Mouse (Mus musculus) ZHBTc4 (cell line): ENCODE measurements around the gene Mrpl52.
A peak's percentile ranks its signal among the peaks of the same experiment; 100 is the strongest.

Source experiments
- DNase-seq: peaks from one replicate; pipeline ENCODE4 v3.0.0-alpha.2; 2011; ENCODE audit warnings: low read depth, low spot score

Mrpl52 gene

DNA sequence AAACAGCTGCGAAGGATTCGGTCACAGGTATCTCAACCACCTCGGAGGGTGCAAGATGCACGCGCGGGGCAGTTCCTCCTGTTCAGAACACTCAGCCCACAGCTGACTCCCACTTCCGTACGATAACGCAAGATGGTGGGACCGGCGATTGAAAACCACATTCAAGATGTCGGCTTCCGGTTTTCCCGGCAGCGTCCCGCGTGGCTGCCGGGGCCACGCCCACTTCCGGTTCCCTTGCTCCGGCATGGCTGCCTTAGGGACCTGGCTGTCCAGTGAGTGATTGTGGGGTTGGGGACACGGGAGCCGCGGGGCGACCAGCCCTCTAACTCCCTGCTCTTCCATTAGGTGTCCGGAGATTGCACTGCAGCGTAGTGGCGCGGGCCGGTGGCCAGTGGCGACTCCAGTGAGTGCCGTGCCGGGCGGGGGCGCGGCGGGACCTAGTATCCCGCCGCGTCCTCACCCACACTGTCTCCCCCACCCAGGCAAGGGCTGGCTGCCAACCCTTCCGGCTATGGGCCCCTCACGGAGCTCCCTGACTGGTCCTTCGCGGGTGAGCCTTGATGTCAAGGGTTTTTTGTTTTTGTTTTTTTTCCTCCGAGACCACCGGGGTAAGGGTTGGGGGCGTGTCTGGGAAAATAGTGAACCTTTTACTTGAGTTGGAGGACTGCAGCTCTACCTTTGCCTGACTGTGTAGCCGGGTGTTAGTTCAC is at the start of gene Mrpl52:
Gene Mrpl52 (plus strand): TSS at position 221 of the 710 bp plus-strand sequence.
- peak; percentile 95 for DNase-seq

DNA sequence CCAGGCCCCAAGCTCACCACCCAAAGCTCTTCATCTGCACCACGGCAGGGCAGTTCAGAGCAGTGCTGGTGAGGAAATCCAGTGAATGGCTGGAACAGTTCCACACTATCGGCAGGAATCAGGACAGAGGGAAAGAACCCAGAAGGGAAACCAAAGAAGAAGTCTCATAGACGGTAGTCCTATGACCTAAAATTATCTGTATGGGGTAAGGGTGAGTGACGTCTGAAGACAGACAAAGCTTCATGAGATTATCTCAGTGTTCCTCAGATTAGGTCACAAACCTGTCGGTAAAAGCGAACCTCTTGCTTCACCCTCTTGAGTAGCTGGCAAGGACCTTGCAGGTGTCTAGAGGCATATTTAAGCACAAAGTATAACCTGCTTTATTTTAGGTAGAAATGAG is 49.5 kb upstream of the Mrpl52 start:
- DNase-seq: no peak

DNA sequence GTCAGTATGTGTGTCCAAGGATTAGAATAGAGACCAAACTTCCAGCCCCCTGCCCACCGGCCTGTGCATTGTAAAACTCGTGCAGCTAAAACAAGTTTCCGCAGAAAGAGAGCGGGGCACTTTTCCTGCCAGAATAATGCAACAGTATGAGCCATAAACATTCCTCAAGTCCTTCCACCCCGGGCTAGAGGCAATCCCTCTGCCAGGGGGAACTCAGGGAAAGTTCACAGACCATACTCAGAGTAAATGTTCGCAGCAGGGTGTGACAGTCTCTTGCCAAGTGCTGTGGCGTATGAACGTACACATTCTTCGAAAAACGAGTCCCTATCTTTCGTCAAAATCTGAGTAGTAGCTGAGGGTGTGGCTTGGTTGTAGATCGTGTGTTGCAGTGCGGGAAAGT is 47.1 kb upstream of the Mrpl52 start:
- peak; percentile 61 for DNase-seq

DNA sequence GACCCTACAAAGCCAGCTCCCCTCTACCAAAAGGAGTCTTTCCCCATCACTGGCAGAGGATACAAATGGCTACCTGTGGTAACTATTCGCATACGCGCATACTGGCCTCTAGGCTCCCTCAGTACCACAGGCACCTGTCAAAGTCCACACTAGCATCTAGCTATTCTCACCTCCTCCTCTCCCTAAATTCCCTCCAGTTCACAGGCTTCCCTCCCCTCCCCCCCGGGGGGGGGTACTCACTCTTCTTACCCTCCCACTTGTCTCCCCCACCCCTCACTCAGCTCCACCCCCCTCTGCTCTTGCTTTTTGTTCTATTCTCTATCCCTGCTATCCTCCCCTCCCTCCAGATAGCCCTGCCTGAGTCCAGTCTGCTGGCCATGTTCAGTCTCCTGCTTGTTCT is 46.1 kb upstream of the Mrpl52 start:
- no peak for DNase-seq

DNA sequence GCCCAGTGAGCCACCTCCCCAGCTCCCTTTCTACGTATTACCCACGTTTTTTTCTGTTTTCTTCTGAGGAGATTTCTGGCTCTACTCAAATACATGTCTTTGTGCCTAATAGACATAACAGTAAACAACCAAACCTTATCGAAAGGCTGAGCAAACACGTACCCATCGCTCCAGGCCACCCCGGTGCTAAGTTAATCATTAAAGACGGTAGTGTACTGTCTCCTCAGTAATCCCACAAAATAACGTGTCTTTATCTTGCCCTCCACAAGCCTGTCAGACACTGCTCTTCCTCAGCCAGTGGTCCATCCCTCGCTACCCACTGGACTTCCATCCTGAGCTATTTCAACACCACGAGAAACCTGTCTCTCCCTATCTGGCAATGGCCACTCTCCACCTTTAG is 44.9 kb upstream of the Mrpl52 start:
- DNase-seq: no peak

DNA sequence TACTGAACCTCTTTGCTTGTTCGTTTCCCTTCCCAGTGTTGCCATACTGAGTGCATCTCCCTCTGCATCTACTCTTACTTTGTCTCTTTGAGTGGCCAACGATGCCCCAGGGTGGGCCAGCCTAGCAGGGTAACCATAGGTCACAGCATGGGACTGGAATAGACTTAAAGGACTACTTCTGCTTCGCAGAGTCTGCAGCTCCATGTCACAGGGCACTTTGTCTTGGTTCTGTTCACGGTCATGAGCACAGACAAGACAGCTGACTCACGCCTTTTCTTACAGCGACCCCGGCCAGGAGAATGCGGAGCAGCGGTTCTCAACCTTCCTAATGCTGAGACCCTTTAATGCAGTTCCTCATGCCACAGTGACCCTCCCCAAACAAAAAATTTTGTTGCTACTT is 44.1 kb upstream of the Mrpl52 start:
- peak; percentile 29 for DNase-seq

DNA sequence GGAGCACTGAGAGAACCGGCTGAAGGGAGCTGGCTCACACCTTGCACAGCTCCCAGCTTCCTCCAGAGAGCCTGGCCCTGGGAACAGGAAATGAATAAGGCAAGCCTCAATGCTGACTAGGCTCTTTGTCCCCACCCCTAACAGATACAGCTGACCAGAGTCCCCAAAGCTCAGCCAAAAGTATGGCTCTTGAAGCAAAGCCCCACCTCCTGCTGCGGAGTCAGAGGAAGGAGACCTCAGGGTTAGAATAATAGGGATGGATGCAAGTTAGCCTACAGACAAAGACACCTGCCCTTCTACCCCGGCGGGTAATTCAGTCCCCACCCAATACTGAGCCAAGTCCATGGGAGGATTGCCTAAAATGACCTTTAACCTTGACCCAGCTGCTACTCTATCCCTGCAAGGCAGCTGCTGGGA is 43.3 kb upstream of the Mrpl52 start:
- peak; percentile 94 for DNase-seq

DNA sequence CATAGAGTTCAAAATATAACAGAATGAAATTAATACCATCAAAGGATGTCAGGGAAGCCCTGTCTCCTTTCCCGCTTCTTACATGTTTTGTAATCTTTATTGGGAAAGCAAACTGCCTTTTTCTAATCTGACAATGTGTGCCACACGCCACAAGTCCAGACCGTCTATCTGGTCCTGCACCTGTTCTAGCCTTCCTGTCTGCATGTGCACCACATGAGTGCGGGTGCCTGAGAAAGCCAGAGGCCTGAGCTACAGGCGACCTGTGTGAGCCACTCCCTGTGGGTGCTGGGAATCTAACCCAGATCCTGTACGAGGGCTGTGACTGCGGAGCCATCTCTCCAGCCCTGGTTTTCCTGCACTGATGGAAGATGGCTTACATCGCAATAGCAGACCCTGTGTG is 42.3 kb upstream of the Mrpl52 start:
- DNase-seq: peak; percentile 32

DNA sequence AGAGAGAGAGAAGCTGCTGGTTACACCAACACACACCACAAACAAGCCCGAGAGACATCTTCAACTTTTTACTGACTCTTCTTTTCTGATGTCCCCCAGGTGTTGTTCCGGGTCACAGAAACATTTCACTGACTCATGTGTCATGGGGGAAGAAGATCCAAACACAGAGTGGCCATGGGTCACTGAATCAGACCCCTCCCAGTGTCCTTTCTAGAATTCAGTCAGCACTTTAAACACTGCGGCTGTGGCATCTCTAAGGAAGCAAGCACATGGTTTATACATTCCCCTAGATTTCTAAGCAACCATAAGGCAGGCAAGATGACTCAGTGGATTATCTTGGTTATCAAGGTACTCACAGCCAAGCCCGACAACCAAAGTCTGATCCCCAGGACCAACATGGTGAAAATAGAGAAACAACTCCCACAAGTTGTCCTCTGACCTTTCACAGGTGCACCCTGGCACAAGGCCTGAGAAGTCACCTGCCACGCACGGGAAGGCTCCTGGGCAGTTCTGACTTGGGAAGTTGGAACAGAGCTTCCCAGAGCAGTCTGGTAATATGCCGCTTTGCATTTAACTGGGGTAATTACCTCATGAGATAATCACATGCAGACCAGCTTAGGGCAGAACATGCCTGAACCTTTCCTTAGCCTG is 40.6 kb upstream of the Mrpl52 start:
- no peak for DNase-seq

DNA sequence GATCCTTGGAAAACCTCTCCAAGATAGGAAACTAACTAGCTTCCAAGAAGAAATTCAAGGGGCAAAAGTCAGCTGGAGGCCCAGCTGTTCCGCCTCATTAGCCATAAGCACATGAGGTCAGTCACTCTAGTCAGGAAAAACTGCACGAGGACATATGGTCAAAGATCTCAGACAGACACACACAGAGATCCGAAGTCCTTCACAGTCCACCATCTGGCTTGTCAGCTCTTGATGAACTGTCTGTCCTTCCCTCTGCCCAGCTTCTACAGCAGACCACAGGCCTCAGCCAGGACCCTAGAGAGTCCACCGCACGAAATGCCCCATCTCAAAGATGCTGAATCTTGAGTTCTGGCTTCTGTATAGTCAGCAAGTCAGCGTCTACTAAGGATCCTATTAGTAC is 39.2 kb upstream of the Mrpl52 start:
- DNase-seq: no peak

DNA sequence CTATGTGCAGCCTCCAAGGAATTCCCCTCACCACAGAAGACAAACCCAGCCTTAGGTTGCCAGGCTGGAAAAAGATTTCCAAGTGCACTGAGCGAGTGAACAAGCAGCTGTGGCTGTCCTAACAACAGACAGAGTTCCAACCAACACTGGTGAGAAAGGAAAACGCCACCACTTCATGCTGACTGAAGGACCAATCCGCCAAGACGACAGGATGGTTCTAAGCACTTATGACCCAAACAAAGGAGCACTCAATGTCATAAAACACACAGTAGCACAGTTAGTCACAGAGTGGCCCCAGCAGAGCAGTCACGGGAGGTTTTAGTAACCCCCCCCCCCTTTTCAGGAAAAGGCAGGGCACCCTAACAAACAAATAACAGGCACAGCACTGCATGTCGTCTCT is 35.9 kb upstream of the Mrpl52 start:
- DNase-seq: no peak

DNA sequence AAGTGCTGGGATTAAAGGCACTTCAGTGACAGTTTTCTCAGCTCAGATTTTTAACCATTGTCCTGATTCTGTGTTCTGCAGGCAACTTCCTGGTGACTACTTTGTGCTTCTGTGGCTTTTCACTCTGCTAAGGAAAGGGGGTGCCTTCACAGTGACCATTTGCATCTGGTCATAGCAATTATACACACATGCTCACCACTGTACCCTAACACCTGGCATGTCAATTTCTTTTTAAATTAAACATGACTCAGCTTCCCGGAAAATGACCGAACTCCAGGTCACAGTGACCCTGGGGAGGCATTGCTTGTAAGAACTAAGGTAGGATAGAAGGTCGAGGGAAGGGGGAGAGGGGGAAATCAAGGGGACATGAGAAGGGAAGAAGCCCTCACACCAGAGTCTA is 32.9 kb upstream of the Mrpl52 start:
- DNase-seq: no peak

DNA sequence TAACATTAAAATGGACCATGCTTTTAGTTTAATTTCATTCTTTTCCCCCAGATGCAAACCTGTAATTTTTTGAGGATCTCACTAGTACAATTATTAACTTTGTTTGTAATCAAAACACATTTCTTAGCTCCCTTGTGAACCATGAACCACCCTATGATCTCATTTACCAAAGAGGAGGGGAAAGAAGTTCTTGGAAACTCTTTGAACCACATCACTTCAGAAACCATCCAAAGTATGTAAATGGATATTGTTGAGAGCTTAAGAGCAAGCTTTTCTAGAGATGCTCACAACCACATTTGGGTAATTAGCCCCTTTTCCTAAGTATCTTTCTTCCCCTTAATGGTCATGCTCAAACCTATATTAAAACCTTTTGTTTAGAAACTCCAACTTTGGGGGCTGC is 32.4 kb upstream of the Mrpl52 start:
- DNase-seq: no peak

DNA sequence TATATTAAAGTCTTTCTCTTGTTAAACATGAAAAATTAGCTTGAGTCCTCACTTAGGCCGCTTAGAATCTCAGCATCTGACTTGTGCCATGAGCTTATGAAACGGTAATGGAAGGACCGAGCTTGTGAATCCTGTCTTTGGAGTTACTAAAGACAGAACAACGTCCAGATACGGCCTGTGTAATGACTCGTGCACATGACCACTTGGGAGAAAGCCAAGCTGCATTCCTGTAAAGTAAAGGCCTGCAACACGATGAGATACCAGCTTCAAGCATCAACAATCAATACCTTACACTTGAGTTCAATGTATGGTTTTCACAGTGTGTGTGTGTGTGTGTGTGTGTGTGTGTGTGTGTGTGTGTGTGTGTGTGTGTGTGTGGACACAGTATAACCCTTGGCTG is 30.0 kb upstream of the Mrpl52 start:
- no peak for DNase-seq

DNA sequence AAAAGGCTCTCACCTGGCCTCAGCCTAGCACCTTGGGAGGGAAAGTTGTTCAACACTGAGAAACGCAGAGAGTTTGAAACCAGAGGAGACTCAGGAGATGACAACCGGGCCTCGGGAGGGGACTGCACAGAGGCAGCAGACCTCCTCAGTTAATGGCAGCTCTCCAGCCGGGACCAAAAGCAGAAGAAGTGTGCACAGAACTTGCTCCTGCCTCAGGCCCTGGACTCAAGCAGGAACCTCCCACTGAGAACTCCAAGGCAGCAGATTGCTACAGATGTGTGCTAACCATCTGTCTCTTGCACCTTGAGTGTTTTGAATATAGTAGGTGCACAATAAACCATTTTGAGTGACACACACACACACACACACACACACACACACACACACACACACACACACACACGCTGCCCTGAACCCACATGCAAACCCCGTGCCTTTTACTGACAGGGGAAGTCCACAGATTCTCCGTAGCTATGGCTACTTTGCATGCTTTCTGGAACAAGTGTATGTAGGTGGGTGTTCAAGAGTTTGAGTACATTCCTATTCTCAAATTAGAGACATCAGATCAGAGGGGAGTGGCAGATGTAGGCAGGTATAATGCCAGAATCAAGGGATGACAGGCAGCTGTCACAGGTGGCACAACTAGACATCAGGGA is 28.7 kb upstream of the Mrpl52 start:
- DNase-seq: no peak

DNA sequence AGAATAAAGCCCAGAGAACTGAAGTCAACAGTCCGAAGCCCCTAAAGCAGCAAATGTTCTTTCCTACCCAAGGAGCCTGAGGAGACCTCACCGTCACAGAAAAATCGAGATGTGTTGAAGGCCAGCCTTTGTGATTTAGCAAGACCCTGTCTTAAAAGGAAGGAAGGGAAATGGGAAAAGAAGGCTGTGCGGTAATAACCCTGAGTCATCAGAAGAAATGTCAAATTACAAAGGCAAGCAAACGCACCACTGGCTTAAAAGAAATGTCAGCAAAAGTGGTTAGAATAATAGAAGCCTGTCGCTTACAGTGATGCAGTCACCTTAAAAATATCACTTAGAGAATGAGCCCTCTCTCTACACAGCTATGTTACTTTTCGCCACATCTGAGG is 28.2 kb upstream of the Mrpl52 start:
- no peak for DNase-seq

DNA sequence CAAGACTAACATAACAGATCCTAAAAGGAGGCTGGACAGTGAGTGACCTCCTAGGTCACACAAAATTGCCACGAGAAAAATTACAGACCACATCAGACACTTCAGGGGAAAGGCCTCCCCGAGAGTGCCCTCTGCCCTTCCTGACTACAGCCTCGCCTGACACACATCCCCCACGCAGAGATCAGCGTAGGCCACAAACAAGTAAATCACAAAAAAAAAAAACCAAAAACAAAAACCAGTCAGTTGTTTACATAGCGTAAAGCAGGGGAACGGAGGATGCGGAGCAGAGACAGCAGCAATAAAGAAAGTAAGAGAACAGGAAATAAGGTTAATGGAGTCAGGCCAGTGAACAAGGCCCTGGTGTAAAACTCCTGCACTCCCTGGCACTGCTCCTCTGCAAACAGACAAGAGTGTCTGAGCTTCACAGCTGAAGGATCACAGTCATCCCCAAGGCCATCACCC is 27.8 kb upstream of the Mrpl52 start:
- DNase-seq: no peak

DNA sequence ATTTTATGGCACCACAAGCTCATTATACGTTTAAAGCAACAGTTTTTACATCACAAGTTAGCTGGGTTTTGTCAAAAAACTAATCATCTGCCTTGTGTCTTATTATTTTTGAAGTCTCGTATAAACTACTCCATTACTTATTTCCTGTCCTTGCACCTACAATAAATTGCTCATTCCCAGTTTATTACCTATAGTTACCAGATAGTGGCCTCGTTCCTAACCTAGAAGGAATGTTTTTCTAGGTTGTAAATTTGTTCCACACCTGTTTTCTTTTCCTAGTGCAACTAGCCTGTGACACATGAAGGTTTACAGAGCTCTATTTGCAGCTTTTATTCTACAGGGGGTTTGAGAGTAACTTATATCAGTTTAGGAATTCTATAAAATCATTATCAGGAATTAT is 25.0 kb upstream of the Mrpl52 start:
- no peak for DNase-seq

DNA sequence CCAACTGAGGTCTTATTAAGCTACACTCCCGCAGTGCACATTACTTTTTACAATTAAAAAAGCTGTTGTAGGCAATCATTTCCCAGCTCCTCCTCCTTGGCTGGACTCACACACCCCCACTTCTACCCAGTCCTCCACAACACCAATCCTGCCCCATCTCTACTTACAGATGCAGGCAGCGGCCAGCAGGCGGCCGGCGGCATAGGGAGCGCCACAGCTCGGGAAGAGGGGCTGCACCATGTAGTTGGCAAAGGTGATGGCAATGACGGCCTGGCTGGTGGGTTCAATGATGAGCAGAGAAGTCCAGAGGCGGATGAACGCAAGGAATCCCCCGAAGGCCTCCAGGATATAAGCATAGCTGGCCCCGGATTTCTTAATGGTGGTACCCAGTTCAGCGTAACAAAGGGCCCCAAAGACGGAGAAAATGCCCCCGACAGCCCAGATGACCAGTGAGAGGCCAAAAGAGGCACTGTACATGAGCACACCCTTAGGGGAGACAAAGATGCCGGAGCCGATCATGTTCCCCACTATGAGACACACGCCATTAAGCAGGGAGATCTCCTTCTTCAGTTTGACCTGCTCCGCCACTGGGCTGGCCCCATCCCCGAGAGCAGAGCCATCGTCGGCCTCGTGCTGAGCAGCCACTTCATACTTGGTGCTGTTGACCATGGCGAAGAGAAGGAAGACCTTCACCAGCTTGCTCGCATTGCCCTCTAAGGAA is 18.2 kb upstream of the Mrpl52 start:
- peak; percentile 51 for DNase-seq

DNA sequence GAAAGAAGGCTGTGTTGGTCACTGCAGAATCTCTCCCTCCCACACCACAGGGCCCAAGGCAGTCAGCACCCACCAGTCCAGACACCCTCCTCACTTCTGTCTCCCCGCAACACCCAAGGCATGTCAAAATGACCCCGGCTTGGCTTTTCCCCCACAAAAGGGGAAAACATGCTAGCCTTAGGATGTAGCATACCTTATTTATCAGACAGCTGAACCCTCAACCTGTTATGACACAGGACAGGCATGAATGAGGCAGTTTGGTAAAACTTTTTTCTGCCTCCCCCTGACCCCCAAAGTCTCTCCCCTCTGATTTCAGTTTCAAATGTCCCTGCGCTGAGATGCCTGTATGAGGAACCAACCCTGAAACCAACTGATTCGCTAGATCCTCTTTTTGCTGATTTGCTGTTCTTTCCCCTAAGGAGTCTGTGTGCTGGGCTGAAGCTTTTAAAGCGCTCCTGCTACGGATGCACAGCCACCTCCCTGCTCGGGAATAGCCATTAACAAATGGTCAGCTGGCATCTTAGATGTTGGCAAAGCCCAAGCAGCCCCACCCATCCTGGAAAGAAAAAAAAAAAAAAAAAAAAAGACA is 17.6 kb upstream of the Mrpl52 start:
- DNase-seq: no peak

DNA sequence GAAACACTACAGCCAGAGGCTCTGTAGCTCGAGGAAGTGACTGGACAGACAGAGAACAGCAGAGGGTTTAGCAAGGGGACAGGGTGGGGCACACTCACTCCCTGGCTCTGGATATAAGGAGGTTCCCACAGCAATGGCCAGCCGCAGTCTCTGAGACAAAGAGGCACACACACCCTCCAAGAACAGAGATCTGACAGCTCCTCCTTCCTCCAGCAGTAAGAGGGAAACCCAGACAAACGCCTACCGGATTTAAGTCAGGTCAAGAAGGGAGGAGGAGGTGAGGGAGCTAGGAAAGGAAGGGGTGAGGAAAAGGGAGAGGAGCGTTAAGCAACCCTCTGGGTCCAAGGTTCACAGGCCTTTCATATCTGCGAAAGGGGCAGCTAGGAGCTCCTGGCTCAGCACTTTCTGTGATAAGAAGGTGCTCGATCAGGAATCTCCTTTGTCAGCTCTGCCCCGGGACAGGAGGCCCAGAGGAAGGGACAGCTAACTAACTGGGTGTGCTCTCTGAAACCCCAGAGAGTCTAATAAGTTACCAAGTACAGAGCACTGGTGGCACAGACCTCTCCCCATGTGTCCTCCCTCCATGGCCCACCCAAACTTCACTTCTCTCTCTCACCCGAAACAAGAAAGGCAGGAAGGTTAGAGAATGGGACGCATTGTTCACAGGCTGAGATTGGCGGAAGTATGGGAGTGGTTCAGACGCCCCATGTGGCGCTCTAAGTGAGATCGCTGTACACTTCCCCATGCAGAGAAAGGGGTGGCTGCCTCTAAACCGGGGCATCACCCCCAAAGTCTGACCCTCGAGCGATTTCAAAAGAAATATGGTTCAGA is 16.5 kb upstream of the Mrpl52 start:
- DNase-seq: peak; percentile 54
